Mouse (Mus musculus): ENCODE results near the gene Zdhhc22.

GRCm38 (mm10) chr12:86990755-86991110, 503 bp upstream of the Zdhhc22 start:
- TF ChIP-seq POLR2A (IDR thresholded peaks at IDR 0.05; ENCODE audit: borderline replicate concordance, control insufficient read depth, low read depth, low read length) (no peak), CTCF (IDR thresholded peaks at IDR 0.05; ENCODE audit: control insufficient read depth, insufficient read depth, low read length) (no peak)

All from bone marrow, adult 2 months (tissue).